Mouse (Mus musculus) neural tube, embryonic 14.5 days (tissue): ENCODE results near the gene Lrba. TPM values are rescaled to one million over a fixed set of nuclear protein-coding genes. Genes with fewer than 3 reads are reported as not detected.

Experiments
- ATAC-seq: fragments of 200-750 bp; cut with Nextera tagmentation; 2 replicates; pipeline ENCODE4 v1.8.0; 2017; ENCODE audit warnings: low read depth, mild to moderate bottlenecking, moderate TSS enrichment, moderate library complexity
- H3K27ac ChIP-seq: fragments of 300-500 bp; sonication (generic); 2 replicates; pipeline ENCODE4 v1.5.1; 2014; ENCODE audit warnings: low read depth, mild to moderate bottlenecking, control low read depth, low read length, moderate library complexity, mixed read lengths
- H3K27me3 ChIP-seq: fragments of 300-500 bp; sonication (generic); 2 replicates; pipeline ENCODE4 v1.6.1; 2014; ENCODE audit warnings: low read length; ENCODE audit not compliant: control insufficient read depth, insufficient read depth
- H3K36me3 ChIP-seq: fragments of 300-500 bp; sonication (generic); 2 replicates; pipeline ENCODE4 v1.6.1; 2014; ENCODE audit warnings: low read length, mixed read lengths; ENCODE audit not compliant: control insufficient read depth, insufficient read depth
- H3K4me1 ChIP-seq: fragments of 300-500 bp; sonication (generic); 2 replicates; pipeline ENCODE4 v1.6.1; 2014; ENCODE audit warnings: low read length; ENCODE audit not compliant: control insufficient read depth, insufficient read depth
- H3K4me2 ChIP-seq: fragments of 300-500 bp; sonication (generic); 2 replicates; pipeline ENCODE4 v1.6.1; 2014; ENCODE audit warnings: mild to moderate bottlenecking, low read depth, low read length, control low read depth
- H3K4me3 ChIP-seq: fragments of 300-500 bp; sonication (generic); 2 replicates; pipeline ENCODE4 v1.5.1; 2014; ENCODE audit warnings: low read depth, low read length, control low read depth, mixed read lengths
- H3K9ac ChIP-seq: fragments of 300-500 bp; sonication (generic); replicated peaks from 2 replicates; pipeline ENCODE4 v1.6.1; 2014; ENCODE audit warnings: low read depth, mild to moderate bottlenecking, control low read depth, low read length, mixed read lengths
- H3K9me3 ChIP-seq: fragments of 300-500 bp; sonication (generic); 2 replicates; pipeline ENCODE4 v1.6.1; 2016; ENCODE audit warnings: low read length; ENCODE audit not compliant: control insufficient read depth
- WGBS: fragments of 180-500 bp; shearing (Covaris S2); extraction: QIAGEN DNeasy Blood & Tissue Kit; methylation state at CpG from one replicate; pipeline ENCODE4 v1.1.7; 2014; 5-methylcytosine and 5-hydroxymethylcytosine counted together
- polyA plus RNA-seq: library from polyadenylated mRNA; unstranded; fragments of >200 nt; fragmentation: Nextera tagmentation; extraction: Ambion mirVana; gene quantifications from 2 replicates; pipeline ENCODE4 v1.2.1, GENCODE M21; 2014

Lrba gene
- polyA plus RNA-seq, 1 experiment from 2014 or later, result 13.6 TPM

GRCm38 (mm10) chr3:86204608-86205358, 19.7 kb upstream of the Lrba start:
- ATAC-seq, result no peak
- no peak overlapping the region for H3K27ac ChIP-seq
- 62% methylated on average over 6 of the region's 6 CpGs for WGBS
- no peak overlapping the region for H3K4me2 ChIP-seq
- H3K9me3 ChIP-seq, result no peaks in the 10 kb centered on the region
- H3K27me3 ChIP-seq, result no peaks in the 10 kb centered on the region
- no peak overlapping the region for H3K4me3 ChIP-seq
- no peaks in the 10 kb centered on the region for H3K36me3 ChIP-seq
- no peaks in the 10 kb centered on the region for H3K4me1 ChIP-seq
- H3K9ac ChIP-seq, result no peak overlapping the region

- Histone ChIP-seq H3K36me3 (no peaks in the 10 kb centered on the region), H3K27ac (no peak overlapping the region), H3K4me2 (no peak overlapping the region), H3K27me3 (no peaks in the 10 kb centered on the region), H3K4me3 (no peak overlapping the region), H3K9ac (no peak overlapping the region), H3K4me1 (no peaks in the 10 kb centered on the region), H3K9me3 (no peaks in the 10 kb centered on the region)
- ATAC-seq, result no peak
- WGBS, result 92% methylated on average over 2 of the region's 2 CpGs
Measured at GRCm38 (mm10) chr3:86206556-86206955, 17.9 kb upstream of the Lrba start.

- H3K27ac ChIP-seq, result no peak overlapping the region
- H3K36me3 ChIP-seq, result no peaks in the 10 kb centered on the region
- H3K4me2 ChIP-seq, result no peak overlapping the region
- no peak overlapping the region for H3K9ac ChIP-seq
- no peak for ATAC-seq
- no peaks in the 10 kb centered on the region for H3K9me3 ChIP-seq
- no peak overlapping the region for H3K4me3 ChIP-seq
- WGBS, result 94% methylated on average over 10 of the region's 10 CpGs
- no peaks in the 10 kb centered on the region for H3K4me1 ChIP-seq
- H3K27me3 ChIP-seq, result no peaks in the 10 kb centered on the region
Measured at GRCm38 (mm10) chr3:86210267-86210939, 14.1 kb upstream of the Lrba start.

- no peak overlapping the region for H3K27ac ChIP-seq
- no peak overlapping the region for H3K4me3 ChIP-seq
- no peaks in the 10 kb centered on the region for H3K9me3 ChIP-seq
- H3K4me1 ChIP-seq, result no peaks in the 10 kb centered on the region
- no peak for ATAC-seq
- no peak overlapping the region for H3K9ac ChIP-seq
- no peaks in the 10 kb centered on the region for H3K27me3 ChIP-seq
- H3K36me3 ChIP-seq, result no peaks in the 10 kb centered on the region
- WGBS, result 96% methylated on average over 3 of the region's 3 CpGs
- H3K4me2 ChIP-seq, result no peak overlapping the region
Measured at GRCm38 (mm10) chr3:86210959-86211358, 13.5 kb upstream of the Lrba start.

GRCm38 (mm10) chr3:86214248-86214647, 10.2 kb upstream of the Lrba start:
- Histone ChIP-seq H3K4me1 (no peaks in the 10 kb centered on the region), H3K27me3 (no peaks in the 10 kb centered on the region), H3K9me3 (no peaks in the 10 kb centered on the region), H3K4me2 (no peak overlapping the region), H3K9ac (no peak overlapping the region), H3K27ac (no peak overlapping the region), H3K36me3 (no peaks in the 10 kb centered on the region), H3K4me3 (no peak overlapping the region)
- 89% methylated on average over 4 of the region's 4 CpGs for WGBS
- no peak for ATAC-seq

- ATAC-seq, result peak; percentile 97
- under 1% methylated on average over 67 of the region's 79 CpGs for WGBS
- H3K4me2 ChIP-seq, result peak overlapping the region; percentile 84
- H3K9ac ChIP-seq, result peak overlapping the region; percentile 88
- peak overlapping the region; percentile 95 for H3K4me3 ChIP-seq
- no peaks in the 10 kb centered on the region for H3K27me3 ChIP-seq
- H3K36me3 ChIP-seq, result no peaks in the 10 kb centered on the region
- no peaks in the 10 kb centered on the region for H3K9me3 ChIP-seq
- H3K27ac ChIP-seq, result peak overlapping the region; percentile 92
- H3K4me1 ChIP-seq, result 0 out of 2 replicates have a peak, but pooled peaks cover 3% of the 10 kb centered on the region
Measured at GRCm38 (mm10) chr3:86223634-86224313, 706 bp upstream of the Lrba start.

- H3K36me3 ChIP-seq, result no peaks in the 10 kb centered on the region
- H3K27ac ChIP-seq, result peak overlapping the region; percentile 92
- H3K9me3 ChIP-seq, result no peaks in the 10 kb centered on the region
- 0 out of 2 replicates have a peak, but pooled peaks cover 3% of the 10 kb centered on the region for H3K4me1 ChIP-seq
- no peaks in the 10 kb centered on the region for H3K27me3 ChIP-seq
- no peak for ATAC-seq
- H3K4me3 ChIP-seq, result peak overlapping the region; percentile 95
- WGBS, result under 1% methylated on average over 28 of the region's 28 CpGs
- peak overlapping the region; percentile 88 for H3K9ac ChIP-seq
- H3K4me2 ChIP-seq, result peak overlapping the region; percentile 84
Measured at GRCm38 (mm10) chr3:86224314-86224563, 241 bp upstream of the Lrba start.

GRCm38 (mm10) chr3:86231532-86232086, 7.1 kb downstream of the Lrba start:
- Histone ChIP-seq H3K27me3 (no peaks in the 10 kb centered on the region), H3K9ac (no peak overlapping the region), H3K9me3 (no peaks in the 10 kb centered on the region), H3K4me2 (no peak overlapping the region), H3K36me3 (no peaks in the 10 kb centered on the region), H3K4me3 (no peak overlapping the region), H3K4me1 (no peaks in the 10 kb centered on the region), H3K27ac (no peak overlapping the region)
- ATAC-seq, result no peak
- WGBS, result 68% methylated on average over 1 of the region's 1 CpGs

GRCm38 (mm10) chr3:86247193-86247592, 22.7 kb downstream of the Lrba start:
- no peak overlapping the region for H3K4me2 ChIP-seq
- ATAC-seq, result no peak
- no peaks in the 10 kb centered on the region for H3K4me1 ChIP-seq
- H3K9me3 ChIP-seq, result no peaks in the 10 kb centered on the region
- no peaks in the 10 kb centered on the region for H3K36me3 ChIP-seq
- no peaks in the 10 kb centered on the region for H3K27me3 ChIP-seq
- H3K27ac ChIP-seq, result no peak overlapping the region
- no peak overlapping the region for H3K9ac ChIP-seq
- no peak overlapping the region for H3K4me3 ChIP-seq
- 78% methylated on average over 8 of the region's 8 CpGs for WGBS
